Mouse (Mus musculus) midbrain, embryonic 15.5 days (tissue): ENCODE results near the gene Poc5. TPM values are rescaled to one million over a fixed set of nuclear protein-coding genes. Genes with fewer than 3 reads are reported as not detected.

Experiments
- ATAC-seq: fragments of 200-750 bp; cut with Nextera tagmentation; replicated peaks from 2 replicates; pipeline ENCODE4 v1.8.0; 2017; ENCODE audit warnings: moderate TSS enrichment
- H3K27ac ChIP-seq: fragments of 300-500 bp; sonication (generic); 2 replicates; pipeline ENCODE4 v1.5.1; 2015; ENCODE audit warnings: mild to moderate bottlenecking, inconsistent platforms
- H3K27me3 ChIP-seq: fragments of 300-500 bp; sonication (generic); replicated peaks from 2 replicates; pipeline ENCODE4 v1.6.1; 2015; ENCODE audit warnings: inconsistent platforms
- H3K36me3 ChIP-seq: fragments of 300-500 bp; sonication (generic); replicated peaks from 2 replicates; pipeline ENCODE4 v1.6.1; 2015; ENCODE audit warnings: inconsistent platforms
- H3K4me1 ChIP-seq: fragments of 300-500 bp; sonication (generic); 2 replicates; pipeline ENCODE4 v1.6.1; 2015; ENCODE audit warnings: inconsistent platforms
- H3K4me2 ChIP-seq: fragments of 300-500 bp; sonication (generic); 2 replicates; pipeline ENCODE4 v1.6.1; 2015; ENCODE audit warnings: inconsistent platforms, mild to moderate bottlenecking, moderate library complexity
- H3K4me3 ChIP-seq: fragments of 300-500 bp; sonication (generic); 2 replicates; pipeline ENCODE4 v1.5.1; 2015; ENCODE audit warnings: mild to moderate bottlenecking, inconsistent platforms
- H3K9ac ChIP-seq: fragments of 300-500 bp; sonication (generic); 2 replicates; pipeline ENCODE4 v1.6.1; 2015; ENCODE audit warnings: mild to moderate bottlenecking, inconsistent platforms
- H3K9me3 ChIP-seq: fragments of 300-500 bp; sonication (generic); 2 replicates; pipeline ENCODE4 v1.6.1; 2016; ENCODE audit warnings: inconsistent platforms
- WGBS: fragments of 180-500 bp; shearing (Covaris S2); methylation state at CpG from one replicate; pipeline ENCODE4 v1.1.7; 2015; ENCODE audit warnings: mixed read lengths; 5-methylcytosine and 5-hydroxymethylcytosine counted together
- polyA plus RNA-seq: library from polyadenylated mRNA; unstranded; fragments of >200 nt; fragmentation: Nextera tagmentation; extraction: Ambion mirVana; gene quantifications from 2 replicates; pipeline ENCODE4 v1.2.1, GENCODE M21; 2015

The Poc5 gene
- polyA plus RNA-seq, 1 experiment from 2014 or later: 19.5 TPM

DNA sequence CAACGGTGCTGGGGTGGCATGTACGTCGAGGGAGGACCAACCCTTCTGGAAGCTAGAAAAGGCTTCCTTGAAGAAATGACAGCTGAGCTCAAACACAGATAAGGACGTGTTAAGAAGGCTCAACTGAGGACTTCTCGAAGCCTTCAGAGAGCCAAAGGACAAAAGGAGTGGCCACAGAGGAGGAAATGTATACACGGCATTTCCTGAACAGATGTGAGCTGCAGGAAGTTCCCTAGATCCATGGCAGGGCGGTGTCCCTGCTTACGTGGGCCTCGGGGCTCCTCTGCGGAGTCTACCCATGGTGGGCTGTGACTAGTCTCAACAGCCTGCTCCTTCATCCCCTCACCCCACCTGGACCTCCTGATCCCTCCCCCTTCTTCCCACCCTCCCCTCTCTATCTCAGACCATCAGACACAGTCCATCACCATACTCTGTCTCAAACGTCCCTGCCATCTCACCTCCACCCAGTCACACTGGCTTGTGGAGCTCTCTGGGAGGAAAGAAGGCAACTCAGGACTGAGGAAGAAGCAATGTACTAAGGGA lies 45.6 kb downstream of the Poc5 start:
- Histone ChIP-seq H3K27ac (no peak overlapping the region), H3K9ac (no peak overlapping the region), H3K4me2 (no peak overlapping the region), H3K36me3 (no peaks in the 10 kb centered on the region), H3K9me3 (no peaks in the 10 kb centered on the region), H3K4me3 (no peak overlapping the region), H3K27me3 (no peaks in the 10 kb centered on the region), H3K4me1 (0 out of 2 replicates have a peak, but pooled peaks cover 3% of the 10 kb centered on the region)
- no peak for ATAC-seq
- WGBS: 78% methylated on average over 11 of the region's 11 CpGs

DNA sequence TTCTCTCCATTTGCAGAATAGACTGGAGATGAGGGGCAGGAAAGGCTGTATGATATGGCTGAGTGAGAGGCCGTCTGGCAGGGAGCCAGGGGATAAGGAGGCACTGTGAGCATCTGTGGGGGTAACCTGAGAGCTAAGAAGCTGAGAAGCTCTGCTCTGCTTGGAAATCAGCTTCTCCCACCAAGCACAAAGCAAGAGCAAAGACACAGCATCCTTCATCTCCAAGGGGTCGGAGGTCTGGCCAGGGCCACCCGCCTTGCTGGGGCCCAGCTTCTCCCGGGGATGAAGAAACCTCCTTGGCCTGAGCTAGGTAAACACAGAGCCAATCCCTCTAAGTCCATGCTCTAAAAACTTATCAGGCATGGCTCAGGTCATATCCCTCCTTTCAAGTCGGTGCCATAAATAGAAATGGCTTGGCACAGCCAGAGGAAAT lies 46.8 kb downstream of the Poc5 start:
- Histone ChIP-seq H3K9ac (no peak overlapping the region), H3K36me3 (no peaks in the 10 kb centered on the region), H3K27me3 (no peaks in the 10 kb centered on the region), H3K4me2 (no peak overlapping the region), H3K9me3 (no peaks in the 10 kb centered on the region), H3K27ac (no peak overlapping the region), H3K4me3 (no peak overlapping the region), H3K4me1 (0 out of 2 replicates have a peak, but pooled peaks cover 3% of the 10 kb centered on the region)
- ATAC-seq: no peak
- 63% methylated on average over 5 of the region's 5 CpGs for WGBS

DNA sequence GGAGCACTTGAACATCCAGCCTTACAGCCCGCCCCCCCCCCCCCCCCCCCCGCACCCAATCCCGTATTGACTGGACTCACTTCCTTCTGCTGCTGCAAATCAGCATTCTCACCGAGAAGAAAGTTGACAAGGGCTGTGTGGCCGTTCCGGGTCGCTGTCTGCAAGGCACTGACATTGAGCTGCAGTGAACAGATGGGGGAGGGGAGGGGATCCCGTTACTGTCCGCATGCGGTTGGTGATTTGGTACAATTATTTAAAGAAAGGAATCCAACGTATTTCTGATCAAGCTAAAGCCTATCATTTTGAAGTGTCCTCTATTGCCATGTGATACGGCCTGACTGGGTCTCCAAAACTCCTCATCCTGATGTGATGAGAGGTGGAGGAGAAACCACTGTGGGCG lies 47.7 kb downstream of the Poc5 start:
- Histone ChIP-seq H3K4me1 (0 out of 2 replicates have a peak, but pooled peaks cover 3% of the 10 kb centered on the region), H3K27me3 (no peaks in the 10 kb centered on the region), H3K9me3 (no peaks in the 10 kb centered on the region), H3K36me3 (no peaks in the 10 kb centered on the region), H3K9ac (no peak overlapping the region), H3K27ac (no peak overlapping the region), H3K4me2 (no peak overlapping the region), H3K4me3 (no peak overlapping the region)
- no peak for ATAC-seq
- 36% methylated on average over 11 of the region's 13 CpGs for WGBS

DNA sequence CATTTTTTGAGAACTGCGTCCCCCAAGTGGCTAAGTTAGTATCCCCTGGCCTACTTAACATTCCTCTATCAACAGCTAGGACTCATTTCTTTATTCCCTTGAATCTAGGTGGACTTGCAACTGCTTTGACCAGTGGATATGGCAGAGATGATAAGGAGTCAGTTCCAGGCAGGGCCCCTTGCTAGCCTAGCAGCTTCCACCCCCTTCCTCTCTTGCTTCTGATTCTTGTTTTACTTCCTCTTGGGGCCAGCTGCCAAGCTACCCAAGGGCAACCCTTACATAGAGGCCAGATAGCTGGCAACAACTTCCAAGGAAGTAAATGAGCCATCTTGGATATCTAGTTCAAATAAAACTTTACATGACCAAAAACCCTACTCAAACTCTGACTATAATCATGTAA lies 48.8 kb downstream of the Poc5 start:
- H3K27ac ChIP-seq: no peak overlapping the region
- H3K9ac ChIP-seq: no peak overlapping the region
- 93% methylated on average over 1 of the region's 1 CpGs for WGBS
- no peak for ATAC-seq
- no peak overlapping the region for H3K4me2 ChIP-seq
- no peaks in the 10 kb centered on the region for H3K9me3 ChIP-seq
- H3K4me1 ChIP-seq: 0 out of 2 replicates have a peak, but pooled peaks cover 3% of the 10 kb centered on the region
- no peaks in the 10 kb centered on the region for H3K27me3 ChIP-seq
- no peaks in the 10 kb centered on the region for H3K36me3 ChIP-seq
- H3K4me3 ChIP-seq: no peak overlapping the region

DNA sequence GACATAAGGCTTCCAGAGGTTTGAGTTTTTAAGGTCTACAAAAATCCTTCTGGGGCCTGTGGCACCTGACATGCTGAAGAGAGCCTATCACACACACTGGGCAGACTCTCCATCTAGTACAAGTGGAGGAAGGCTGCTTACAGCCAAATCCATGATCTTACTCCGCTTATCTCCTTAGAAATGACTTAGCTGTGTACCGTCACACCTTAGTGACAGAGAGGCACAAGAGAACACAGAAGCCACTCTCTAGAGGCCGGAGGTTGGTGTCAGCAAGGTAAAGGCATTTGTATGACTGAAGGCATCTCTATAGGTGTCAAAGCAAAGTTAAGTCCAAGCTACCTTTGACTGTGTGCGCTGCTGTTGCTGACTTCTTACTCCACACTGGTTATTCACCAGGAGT lies 52.3 kb downstream of the Poc5 start:
- Histone ChIP-seq H3K9ac (no peak overlapping the region), H3K9me3 (no peaks in the 10 kb centered on the region), H3K4me1 (no peaks in the 10 kb centered on the region), H3K27me3 (no peaks in the 10 kb centered on the region), H3K27ac (no peak overlapping the region), H3K4me3 (no peak overlapping the region), H3K36me3 (no peaks in the 10 kb centered on the region), H3K4me2 (no peak overlapping the region)
- 96% methylated on average over 4 of the region's 4 CpGs for WGBS
- ATAC-seq: no peak

DNA sequence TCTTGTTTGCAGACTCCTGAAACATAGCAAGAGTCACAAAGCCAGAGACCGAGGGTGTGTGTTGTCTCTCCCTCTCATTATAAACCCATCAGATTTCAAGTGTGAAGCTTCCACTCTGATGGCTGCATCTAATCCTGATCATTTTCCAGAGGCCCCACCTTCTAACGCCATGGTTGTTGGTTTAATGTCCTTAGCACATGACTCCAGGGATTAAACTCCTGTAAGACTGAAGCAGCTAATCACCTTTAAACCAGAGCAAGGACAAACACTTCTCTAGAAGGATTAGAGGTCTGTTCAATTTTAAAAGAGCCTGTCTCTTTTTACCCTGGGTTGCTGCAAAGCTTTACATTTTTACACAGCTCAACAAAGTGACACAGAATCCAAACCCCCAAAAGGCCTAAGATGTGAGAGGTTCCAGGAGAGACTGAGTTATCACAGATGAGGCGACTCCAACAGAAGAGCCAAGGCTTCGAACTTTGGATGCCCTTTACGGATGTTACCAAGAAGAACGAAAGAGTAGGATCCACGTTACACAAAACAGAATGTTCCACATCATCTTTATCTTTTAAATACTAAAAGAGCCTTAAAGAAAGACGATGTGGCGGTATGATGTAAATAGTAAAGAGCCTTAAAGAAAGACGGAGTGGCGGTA lies 62.2 kb downstream of the Poc5 start:
- H3K9me3 ChIP-seq: no peaks in the 10 kb centered on the region
- 79% methylated on average over 11 of the region's 11 CpGs for WGBS
- no peak overlapping the region for H3K4me3 ChIP-seq
- no peak overlapping the region for H3K9ac ChIP-seq
- H3K27ac ChIP-seq: no peak overlapping the region
- no peaks in the 10 kb centered on the region for H3K4me1 ChIP-seq
- H3K4me2 ChIP-seq: no peak overlapping the region
- no peaks in the 10 kb centered on the region for H3K27me3 ChIP-seq
- ATAC-seq: no peak
- H3K36me3 ChIP-seq: no peaks in the 10 kb centered on the region

DNA sequence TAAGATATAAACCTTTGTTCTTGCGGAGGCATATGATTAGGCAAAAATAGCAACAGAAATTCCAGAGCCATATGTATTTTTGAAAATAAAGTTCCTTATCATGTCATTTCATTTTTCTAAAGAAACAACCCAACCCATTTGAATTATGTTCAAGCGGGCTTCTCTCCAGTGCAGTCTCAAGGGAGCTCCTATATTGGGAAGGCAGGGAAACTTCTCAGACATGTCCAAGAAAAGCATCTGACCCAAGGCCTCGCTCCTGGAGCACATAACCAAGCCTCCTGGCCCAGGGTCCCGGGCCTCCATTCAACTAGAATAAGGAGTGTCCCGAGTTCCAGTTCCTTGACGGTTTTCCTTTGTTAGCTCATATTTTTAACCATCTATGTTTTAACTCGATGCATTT lies 62.8 kb downstream of the Poc5 start:
- H3K36me3 ChIP-seq: no peaks in the 10 kb centered on the region
- no peak overlapping the region for H3K4me3 ChIP-seq
- H3K4me1 ChIP-seq: no peaks in the 10 kb centered on the region
- H3K9me3 ChIP-seq: no peaks in the 10 kb centered on the region
- no peak overlapping the region for H3K27ac ChIP-seq
- ATAC-seq: no peak
- no peak overlapping the region for H3K4me2 ChIP-seq
- 92% methylated on average over 7 of the region's 7 CpGs for WGBS
- H3K27me3 ChIP-seq: no peaks in the 10 kb centered on the region
- no peak overlapping the region for H3K9ac ChIP-seq

DNA sequence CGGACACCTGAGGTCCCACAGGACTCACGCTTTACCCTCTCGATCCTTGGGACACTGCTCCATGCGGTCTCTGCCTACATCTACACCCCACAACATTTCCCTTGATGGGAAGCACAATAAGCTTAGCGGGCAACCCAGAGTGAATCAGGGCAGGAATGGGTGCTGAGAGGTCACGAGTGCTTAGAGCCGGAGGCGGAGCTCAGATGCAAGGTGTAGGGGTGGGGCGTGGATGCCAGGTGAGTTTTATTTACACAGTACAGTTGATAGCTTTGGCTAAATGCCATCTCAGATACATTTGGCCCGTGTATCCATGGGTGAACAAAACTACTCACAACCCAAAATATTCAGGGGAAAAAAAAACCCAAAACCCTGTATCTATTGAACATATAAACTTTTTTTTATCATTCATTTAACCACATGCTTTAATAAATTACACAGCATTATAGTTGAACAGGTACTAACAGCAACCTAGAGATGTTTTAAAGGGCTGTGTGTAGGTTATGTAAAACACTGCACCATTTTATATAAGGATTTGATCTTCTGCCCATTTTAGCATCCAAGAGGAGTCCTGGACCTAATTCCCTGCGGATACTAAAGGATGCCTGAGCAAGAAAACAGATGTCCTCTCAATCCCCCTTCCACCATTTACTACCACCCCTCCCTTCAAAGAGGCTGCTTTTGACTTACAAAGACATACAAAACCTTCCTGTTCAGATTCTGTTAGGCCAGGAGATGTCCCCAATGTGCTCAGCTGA lies 63.5 kb downstream of the Poc5 start:
- Histone ChIP-seq H3K27me3 (no peaks in the 10 kb centered on the region), H3K4me1 (no peaks in the 10 kb centered on the region), H3K4me3 (no peak overlapping the region), H3K4me2 (no peak overlapping the region), H3K9me3 (no peaks in the 10 kb centered on the region), H3K27ac (no peak overlapping the region), H3K36me3 (no peaks in the 10 kb centered on the region), H3K9ac (no peak overlapping the region)
- 90% methylated on average over 11 of the region's 11 CpGs for whole genome bisulfite sequencing
- ATAC-seq: no peak

DNA sequence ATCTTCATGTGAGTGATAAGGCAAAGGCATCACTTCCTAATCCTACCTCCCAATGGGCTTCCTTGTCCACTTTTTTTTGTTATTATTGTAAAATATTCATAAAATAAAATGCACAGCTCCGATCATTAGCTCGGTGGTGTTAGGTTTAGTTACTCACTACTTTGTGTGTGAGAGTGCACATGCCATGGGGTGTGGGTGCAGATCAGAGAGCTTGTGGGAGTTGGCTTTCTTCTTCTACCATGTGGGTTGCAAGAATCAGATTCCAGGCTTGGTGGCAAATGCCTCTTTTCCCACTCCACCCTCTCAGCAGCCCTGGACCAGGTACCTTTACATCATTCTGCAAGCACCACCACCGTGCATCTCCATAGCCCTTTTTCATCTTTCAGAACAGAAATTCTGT lies 64.5 kb downstream of the Poc5 start:
- H3K4me2 ChIP-seq: no peak overlapping the region
- ATAC-seq: no peak
- no peaks in the 10 kb centered on the region for H3K4me1 ChIP-seq
- H3K4me3 ChIP-seq: no peak overlapping the region
- no peaks in the 10 kb centered on the region for H3K27me3 ChIP-seq
- WGBS: 92% methylated on average over 3 of the region's 3 CpGs
- H3K9me3 ChIP-seq: no peaks in the 10 kb centered on the region
- no peak overlapping the region for H3K27ac ChIP-seq
- H3K36me3 ChIP-seq: no peaks in the 10 kb centered on the region
- H3K9ac ChIP-seq: no peak overlapping the region

DNA sequence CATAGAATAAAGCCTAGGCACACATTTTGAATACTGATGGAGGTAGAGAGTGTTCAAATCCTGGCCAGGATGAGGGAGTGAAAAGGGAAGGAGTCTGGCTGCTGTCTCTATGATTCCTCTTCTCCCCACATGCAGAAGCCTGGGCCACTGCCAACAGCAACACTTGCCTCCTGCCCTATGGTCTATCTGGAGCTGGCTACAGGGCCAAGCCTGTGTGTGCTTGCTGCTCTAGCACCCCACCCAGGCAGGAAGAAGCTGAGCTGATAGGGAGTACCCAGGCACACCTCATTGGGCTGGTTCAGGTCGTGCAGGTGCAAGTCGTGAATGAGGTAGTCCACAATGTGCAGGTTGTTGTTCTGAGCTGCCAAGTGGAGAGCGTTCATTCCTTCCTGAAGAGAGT lies 66.2 kb downstream of the Poc5 start:
- Histone ChIP-seq H3K27me3 (no peaks in the 10 kb centered on the region), H3K36me3 (no peaks in the 10 kb centered on the region), H3K9me3 (no peaks in the 10 kb centered on the region), H3K4me2 (no peak overlapping the region), H3K27ac (no peak overlapping the region), H3K4me1 (no peaks in the 10 kb centered on the region), H3K9ac (no peak overlapping the region), H3K4me3 (no peak overlapping the region)
- WGBS: 83% methylated on average over 3 of the region's 3 CpGs
- ATAC-seq: no peak

DNA sequence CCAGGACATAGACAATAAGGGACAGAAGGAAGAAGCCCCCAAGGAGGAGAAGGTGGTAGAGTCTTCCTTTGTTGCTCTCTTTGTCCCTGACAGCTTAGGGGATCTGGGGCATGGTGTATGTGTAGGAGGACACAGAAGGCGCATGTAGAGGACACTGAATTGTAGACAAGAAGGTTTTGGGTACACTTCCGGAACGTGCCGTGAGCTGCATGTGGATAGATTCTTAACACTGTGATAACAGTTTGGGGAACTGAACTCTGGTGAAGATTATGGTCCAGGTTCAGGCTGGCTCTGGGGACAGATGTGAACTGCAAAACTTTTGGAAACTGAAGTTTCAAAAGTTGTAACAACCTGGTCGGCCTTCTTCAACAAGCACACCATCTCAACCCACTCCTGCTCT lies 69.5 kb downstream of the Poc5 start:
- Histone ChIP-seq H3K27me3 (no peaks in the 10 kb centered on the region), H3K4me2 (no peak overlapping the region), H3K27ac (no peak overlapping the region), H3K9ac (no peak overlapping the region), H3K4me3 (no peak overlapping the region), H3K4me1 (no peaks in the 10 kb centered on the region), H3K9me3 (no peaks in the 10 kb centered on the region), H3K36me3 (no peaks in the 10 kb centered on the region)
- 95% methylated on average over 5 of the region's 5 CpGs for WGBS
- ATAC-seq: no peak

DNA sequence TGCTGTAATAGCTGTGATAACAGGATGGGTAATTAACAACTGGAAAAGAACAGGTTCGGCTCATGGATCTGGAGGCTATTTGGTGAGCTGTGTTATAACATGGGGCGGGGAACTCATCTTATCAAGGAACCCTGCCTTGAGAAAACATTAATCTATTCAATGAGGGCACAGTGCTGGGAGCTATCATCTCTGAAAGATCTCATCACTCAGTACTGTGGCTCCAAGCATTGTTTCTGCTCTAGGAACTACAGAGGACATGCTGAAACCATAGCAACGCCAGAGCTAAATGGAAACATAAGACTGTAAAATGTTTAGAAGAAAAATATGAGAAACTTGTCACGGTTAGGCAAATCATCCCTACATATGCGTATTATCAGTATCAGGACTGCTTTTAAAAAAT lies 69.9 kb downstream of the Poc5 start:
- H3K9me3 ChIP-seq: no peaks in the 10 kb centered on the region
- WGBS: 81% methylated on average over 5 of the region's 5 CpGs
- H3K27ac ChIP-seq: no peak overlapping the region
- no peaks in the 10 kb centered on the region for H3K36me3 ChIP-seq
- no peaks in the 10 kb centered on the region for H3K4me1 ChIP-seq
- H3K4me3 ChIP-seq: no peak overlapping the region
- H3K27me3 ChIP-seq: no peaks in the 10 kb centered on the region
- H3K9ac ChIP-seq: no peak overlapping the region
- no peak overlapping the region for H3K4me2 ChIP-seq
- no peak for ATAC-seq

DNA sequence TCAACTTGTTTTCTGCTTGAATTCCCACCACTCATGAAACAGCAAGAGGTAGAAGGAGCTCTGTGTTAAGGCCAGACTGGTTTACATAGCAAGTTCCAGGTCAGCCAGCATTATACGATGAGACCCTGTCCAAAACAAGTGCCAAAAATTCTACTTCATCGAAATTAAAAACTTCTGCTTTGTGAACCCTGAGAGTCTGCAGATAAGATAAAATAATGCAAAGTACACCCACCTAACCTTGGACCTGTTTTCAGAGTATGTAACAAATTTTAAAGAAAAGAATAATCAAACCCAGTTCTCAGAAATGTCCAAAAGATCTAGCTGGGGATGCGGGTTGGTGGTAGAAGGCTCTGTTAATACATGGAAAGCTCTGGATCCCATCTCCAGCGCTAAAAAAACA lies 70.5 kb downstream of the Poc5 start:
- WGBS: 83% methylated on average over 4 of the region's 4 CpGs
- no peak for ATAC-seq

More for the DNA sequence above, 70.5 kb downstream of the Poc5 start:
- Histone ChIP-seq H3K4me2 (no peak overlapping the region), H3K4me3 (no peak overlapping the region), H3K27ac (no peak overlapping the region), H3K27me3 (no peaks in the 10 kb centered on the region), H3K9me3 (no peaks in the 10 kb centered on the region), H3K36me3 (no peaks in the 10 kb centered on the region), H3K9ac (no peak overlapping the region), H3K4me1 (no peaks in the 10 kb centered on the region)
